16 mouse cellular contexts compared by ENCODE assay signal in genomic region chr10:60937517-60937866, GRCm38 (mm10).
A peak's percentile ranks its signal among the peaks of the same experiment; 100 is the strongest.
DNase-seq lines count a peak whose midpoint lies in the region; ATAC-seq and TF ChIP-seq lines count a peak whose summit lies in the region.
"Had no signal": no experiment of that assay in that cellular context is flagged by ENCODE, and none has a peak within 500 bp of the region (broad histone marks: within the 10 kb centered on the region; RNA-seq: fewer than 3 reads in every experiment).

No protein-coding gene starts in this region.

- intact Hi-C loops in left cerebral cortex, postnatal 25 days (cut with DNase I) = no loop called here
- intact Hi-C loops in left cerebral cortex, postnatal 10 days (cut with DNase I) = no loop called here

- H3K4me1 ChIP-seq in forebrain, embryonic 12.5 days = peaks cover 54% of the 10 kb centered on the region
- H3K4me1 ChIP-seq in forebrain, embryonic 14.5 days (ENCODE audit: control insufficient read depth, insufficient read depth, low read length) = peaks cover 11% of the 10 kb centered on the region
- H3K4me1 ChIP-seq in lung, embryonic 14.5 days (ENCODE audit: insufficient read depth) = peaks cover 29% of the 10 kb centered on the region
- H3K4me1 ChIP-seq in forebrain, embryonic 16.5 days (replicated peaks; ENCODE audit: control insufficient read depth, insufficient read depth, low read length) = peaks cover 8% of the 10 kb centered on the region
- peaks cover 56% of the 10 kb centered on the region for H3K4me1 ChIP-seq in midbrain, embryonic 13.5 days (replicated peaks)

- H3K27ac ChIP-seq in forebrain, embryonic 12.5 days = 0 out of 2 replicates have a peak overlapping the region, but pooled peaks have one; percentile 36
- no peak overlapping the region for H3K27ac ChIP-seq in forebrain, embryonic 14.5 days (ENCODE audit: low read depth, low read length)
- peak overlapping the region; percentile 9; the same call in 1 of the 2 replicates for H3K27ac ChIP-seq in lung, embryonic 14.5 days (ENCODE audit: low read depth)
- H3K27ac ChIP-seq in forebrain, embryonic 16.5 days (ENCODE audit: low read length) = no peak overlapping the region
- peak overlapping the region; percentile 81 for H3K27ac ChIP-seq in midbrain, embryonic 13.5 days
- H3K27ac ChIP-seq: stomach, embryonic 15.5 days had no signal

- H3K4me2 ChIP-seq in forebrain, embryonic 12.5 days = no peak overlapping the region
- H3K4me2 ChIP-seq in forebrain, embryonic 14.5 days (ENCODE audit: low read length) = no peak overlapping the region
- H3K4me2 ChIP-seq in lung, embryonic 14.5 days = no peak overlapping the region
- H3K4me2 ChIP-seq in forebrain, embryonic 16.5 days (ENCODE audit: low read length) = no peak overlapping the region
- no peak overlapping the region for H3K4me2 ChIP-seq in midbrain, embryonic 13.5 days (replicated peaks)
- H3K4me2 ChIP-seq: stomach, embryonic 15.5 days had no signal

- 0 out of 2 replicates have a peak, but pooled peaks have one; percentile 7 for ATAC-seq in forebrain, embryonic 12.5 days (ENCODE audit: low FRiP score)
- ATAC-seq in forebrain, embryonic 14.5 days = no peak
- peak; percentile 51 for ATAC-seq in lung, embryonic 14.5 days (ENCODE audit: insufficient read depth)
- ATAC-seq in forebrain, embryonic 16.5 days = peak; percentile 13; the same call in 1 of the 2 replicates
- peak; percentile 34 for ATAC-seq in midbrain, embryonic 13.5 days
- ATAC-seq: activated CD4-positive, CD25-positive, alpha-beta regulatory T cell, adult 4 months; inflammation-experienced regulatory T-cells, adult 6 months had no signal

- WGBS in forebrain, embryonic 12.5 days = 36% methylated on average over 7 of the region's 7 CpGs
- WGBS in forebrain, embryonic 14.5 days = 33% methylated on average over 7 of the region's 7 CpGs
- WGBS in lung, embryonic 14.5 days = 24% methylated on average over 7 of the region's 7 CpGs
- WGBS in forebrain, embryonic 16.5 days = 39% methylated on average over 7 of the region's 7 CpGs
- 29% methylated on average over 7 of the region's 7 CpGs for WGBS in midbrain, embryonic 13.5 days

- H3K9ac ChIP-seq in forebrain, embryonic 12.5 days = no peak overlapping the region
- no peak overlapping the region for H3K9ac ChIP-seq in forebrain, embryonic 14.5 days (ENCODE audit: low read length)
- H3K9ac ChIP-seq in lung, embryonic 14.5 days = no peak overlapping the region
- H3K9ac ChIP-seq in forebrain, embryonic 16.5 days (replicated peaks; ENCODE audit: low read depth, low read length) = no peak overlapping the region
- H3K9ac ChIP-seq in midbrain, embryonic 13.5 days (replicated peaks) = no peak overlapping the region
- H3K9ac ChIP-seq: stomach, embryonic 15.5 days had no signal

- H3K27me3 ChIP-seq in forebrain, embryonic 12.5 days = peaks cover 17% of the 10 kb centered on the region; the same call in 1 of the 2 replicates
- no peaks in the 10 kb centered on the region for H3K27me3 ChIP-seq in forebrain, embryonic 14.5 days (replicated peaks; ENCODE audit: control insufficient read depth, insufficient read depth, low read length)
- H3K27me3 ChIP-seq in lung, embryonic 14.5 days (ENCODE audit: insufficient read depth, low read length) = no peaks in the 10 kb centered on the region
- no peaks in the 10 kb centered on the region for H3K27me3 ChIP-seq in forebrain, embryonic 16.5 days (replicated peaks; ENCODE audit: control insufficient read depth, insufficient read depth, low read length)
- peaks cover 9% of the 10 kb centered on the region for H3K27me3 ChIP-seq in midbrain, embryonic 13.5 days
- H3K27me3 ChIP-seq: stomach, embryonic 15.5 days had no signal

- DNase-seq in forebrain, embryonic 14.5 days (ENCODE audit: low spot score) = no peak
- DNase-seq in lung, embryonic 14.5 days = peak; percentile 84
- DNase-seq in lung, adult 18-20 months = no peak
- DNase-seq in left cerebral cortex, postnatal 25 days (ENCODE audit: low spot score in 2 of 2) = no peak
- DNase-seq in left cerebral cortex, postnatal 10 days (ENCODE audit: extremely low spot score in 1 of 2, low spot score in 2 of 2) = no peak
- DNase-seq: cerebellum, postnatal 25 days; liver; spleen, adult 18-20 months; thymus, postnatal 25 days had no signal

- no peaks in the 10 kb centered on the region for H3K36me3 ChIP-seq in forebrain, embryonic 12.5 days (replicated peaks)
- no peaks in the 10 kb centered on the region for H3K36me3 ChIP-seq in forebrain, embryonic 14.5 days (ENCODE audit: control insufficient read depth, insufficient read depth, low read length)
- H3K36me3 ChIP-seq in lung, embryonic 14.5 days (ENCODE audit: insufficient read depth) = no peaks in the 10 kb centered on the region
- no peaks in the 10 kb centered on the region for H3K36me3 ChIP-seq in forebrain, embryonic 16.5 days (ENCODE audit: control insufficient read depth, insufficient read depth)
- H3K36me3 ChIP-seq in midbrain, embryonic 13.5 days = no peaks in the 10 kb centered on the region
- H3K36me3 ChIP-seq: stomach, embryonic 15.5 days had no signal

- TF ChIP-seq CTCF in lung, embryonic 14.5 days (IDR thresholded peaks at IDR 0.05; ENCODE audit: low read depth) = 0 out of 2 replicates have a peak, but pooled peaks have one; percentile 1

- no peak overlapping the region for H3K4me3 ChIP-seq in forebrain, embryonic 12.5 days (replicated peaks)
- no peak overlapping the region for H3K4me3 ChIP-seq in forebrain, embryonic 14.5 days (ENCODE audit: low read depth, low read length)
- no peak overlapping the region for H3K4me3 ChIP-seq in lung, embryonic 14.5 days (ENCODE audit: low read depth, low read length)
- H3K4me3 ChIP-seq in forebrain, embryonic 16.5 days (replicated peaks; ENCODE audit: low read length) = no peak overlapping the region
- H3K4me3 ChIP-seq in midbrain, embryonic 13.5 days (replicated peaks) = no peak overlapping the region
- H3K4me3 ChIP-seq: erythroblast, embryonic 14.5 days; stomach, embryonic 15.5 days had no signal

- no peaks in the 10 kb centered on the region for H3K9me3 ChIP-seq in forebrain, embryonic 12.5 days
- no peaks in the 10 kb centered on the region for H3K9me3 ChIP-seq in forebrain, embryonic 14.5 days (replicated peaks; ENCODE audit: control insufficient read depth, low read length)
- H3K9me3 ChIP-seq in lung, embryonic 14.5 days (ENCODE audit: low read depth, low read length) = no peaks in the 10 kb centered on the region
- H3K9me3 ChIP-seq in forebrain, embryonic 16.5 days (ENCODE audit: control insufficient read depth, low read length) = no peaks in the 10 kb centered on the region
- H3K9me3 ChIP-seq in midbrain, embryonic 13.5 days = no peaks in the 10 kb centered on the region
- H3K9me3 ChIP-seq: stomach, embryonic 15.5 days had no signal

Comparison
In these comparisons a context has a peak if more than half of its experiments do, and no peak if none do; other contexts are left out.
1. H3K27ac ChIP-seq: peak in forebrain, embryonic 12.5 days (single experiment), lung, embryonic 14.5 days (single experiment) and midbrain, embryonic 13.5 days (single experiment); none in forebrain, embryonic 14.5 days (single experiment) and forebrain, embryonic 16.5 days (single experiment).